Mouse (Mus musculus): ENCODE measurements around the gene Hoxd3.

Hoxd3 gene

GRCm38 (mm10) chr2:74692808-74693431 lies 18.8 kb upstream of the Hoxd3 start:
- DNase-seq (ENCODE audit: low spot score), result no peak

GRCm38 (mm10) chr2:74693432-74693827 lies 18.3 kb upstream of the Hoxd3 start:
- no peak for DNase-seq (ENCODE audit: low spot score)

DNA sequence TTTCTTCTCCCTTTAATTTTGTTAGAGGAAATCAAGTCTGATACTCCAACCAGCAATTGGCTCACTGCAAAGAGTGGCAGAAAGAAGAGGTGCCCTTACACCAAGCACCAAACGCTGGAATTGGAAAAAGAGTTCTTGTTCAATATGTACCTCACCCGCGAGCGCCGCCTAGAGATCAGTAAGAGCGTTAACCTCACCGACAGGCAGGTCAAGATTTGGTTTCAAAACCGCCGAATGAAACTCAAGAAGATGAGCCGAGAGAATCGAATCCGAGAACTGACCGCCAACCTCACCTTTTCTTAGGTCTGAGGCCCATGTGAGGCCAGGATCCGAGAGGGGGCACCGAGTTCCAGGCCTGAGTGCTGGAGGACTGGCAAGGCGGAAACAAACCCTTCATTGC lies 17.7 kb upstream of the Hoxd3 start:
- no peak for DNase-seq (ENCODE audit: low spot score)

DNA sequence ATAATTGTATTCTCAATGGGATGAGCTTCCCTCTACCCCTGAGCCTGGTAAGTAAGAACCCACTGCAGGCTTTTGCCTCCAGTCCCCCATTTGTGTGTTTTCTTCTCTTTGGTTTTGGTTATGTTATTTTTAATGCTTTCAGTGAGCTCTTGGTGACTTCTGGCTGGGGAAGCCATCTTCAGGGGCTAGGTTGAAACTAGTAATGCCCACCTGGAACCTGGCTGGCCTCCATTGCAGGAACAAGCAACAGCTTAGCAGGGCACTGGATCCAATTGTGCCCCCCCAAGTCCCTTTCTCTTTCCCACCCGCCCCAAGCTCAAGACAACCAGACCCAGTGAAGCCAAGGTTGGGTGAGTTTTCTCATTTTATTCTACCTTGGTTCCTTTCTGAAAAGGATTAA lies 16.3 kb upstream of the Hoxd3 start:
- DNase-seq (ENCODE audit: low spot score), result no peak

DNA sequence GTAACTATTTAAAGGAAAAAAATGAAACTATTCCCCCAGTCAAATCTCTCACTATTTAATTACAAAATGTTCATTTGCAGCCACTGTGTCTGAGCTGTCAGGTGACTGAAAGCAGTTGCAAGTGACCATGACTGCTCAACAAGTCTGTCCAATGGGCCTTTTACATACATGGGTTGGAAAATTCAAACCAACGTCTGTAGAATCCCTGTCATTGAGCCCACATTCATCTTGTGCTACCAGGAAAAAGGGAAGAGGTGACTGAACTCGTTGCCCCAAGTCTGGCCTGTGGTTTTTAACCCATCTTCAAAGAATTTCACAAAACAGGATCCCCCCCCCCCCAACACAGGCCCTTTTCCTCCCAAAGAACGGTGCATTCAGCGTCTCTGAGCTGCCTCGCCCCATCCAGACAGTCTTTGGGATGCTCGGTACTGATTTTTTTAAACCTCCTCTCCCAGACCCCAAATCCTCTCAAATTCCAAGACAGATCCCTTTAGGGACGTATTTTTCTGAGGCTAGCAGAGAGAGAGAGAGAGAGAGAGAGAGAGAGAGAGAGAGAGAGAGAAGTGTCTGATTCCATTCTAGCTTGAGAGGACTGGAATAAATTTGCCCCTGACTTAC lies 15.8 kb upstream of the Hoxd3 start:
- DNase-seq (ENCODE audit: low spot score), result no peak

DNA sequence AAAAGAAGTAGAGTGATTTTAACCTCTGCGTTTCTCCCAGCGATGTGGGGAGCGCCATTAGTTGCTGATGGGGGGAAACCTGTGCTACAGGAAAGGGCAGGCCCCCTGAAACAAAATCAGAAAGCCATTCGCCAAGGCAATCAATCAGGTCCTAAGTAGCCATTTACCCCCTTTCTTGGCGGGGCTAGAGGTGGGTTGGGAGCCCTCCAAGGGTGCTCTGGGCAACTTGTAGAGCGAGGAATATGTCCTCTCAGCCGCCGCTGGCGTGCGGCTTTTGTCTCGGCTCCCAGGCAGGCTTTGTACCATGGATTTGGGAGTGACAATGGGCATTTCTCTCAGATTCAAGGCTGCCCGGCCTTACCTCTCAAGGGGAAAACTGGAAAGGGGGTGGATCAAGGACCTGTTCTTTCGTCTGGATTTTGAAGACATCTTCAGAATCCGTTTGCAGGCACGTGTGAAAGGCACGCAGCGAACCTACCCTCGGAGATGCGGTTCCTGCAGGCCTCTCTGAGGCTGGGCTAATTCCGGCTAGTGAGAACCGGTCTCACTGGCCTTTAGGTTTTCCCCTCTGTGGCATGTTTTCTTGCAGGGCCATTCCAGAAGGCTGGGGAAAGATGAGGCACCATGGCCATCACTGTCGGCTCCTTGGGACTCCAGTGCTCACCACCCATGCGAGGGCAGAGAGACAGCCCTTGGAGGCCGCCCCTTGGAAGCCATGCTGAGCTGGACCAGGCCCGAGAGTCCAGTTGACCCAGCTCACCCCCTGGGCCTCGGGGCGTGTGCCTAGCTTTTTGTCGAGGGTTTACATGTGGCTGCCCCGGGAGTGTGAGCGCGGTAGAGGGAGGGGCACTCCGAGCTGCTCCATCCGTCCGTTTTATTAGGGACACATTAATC lies 15.0 kb upstream of the Hoxd3 start:
- DNase-seq (ENCODE audit: low spot score), result no peak

DNA sequence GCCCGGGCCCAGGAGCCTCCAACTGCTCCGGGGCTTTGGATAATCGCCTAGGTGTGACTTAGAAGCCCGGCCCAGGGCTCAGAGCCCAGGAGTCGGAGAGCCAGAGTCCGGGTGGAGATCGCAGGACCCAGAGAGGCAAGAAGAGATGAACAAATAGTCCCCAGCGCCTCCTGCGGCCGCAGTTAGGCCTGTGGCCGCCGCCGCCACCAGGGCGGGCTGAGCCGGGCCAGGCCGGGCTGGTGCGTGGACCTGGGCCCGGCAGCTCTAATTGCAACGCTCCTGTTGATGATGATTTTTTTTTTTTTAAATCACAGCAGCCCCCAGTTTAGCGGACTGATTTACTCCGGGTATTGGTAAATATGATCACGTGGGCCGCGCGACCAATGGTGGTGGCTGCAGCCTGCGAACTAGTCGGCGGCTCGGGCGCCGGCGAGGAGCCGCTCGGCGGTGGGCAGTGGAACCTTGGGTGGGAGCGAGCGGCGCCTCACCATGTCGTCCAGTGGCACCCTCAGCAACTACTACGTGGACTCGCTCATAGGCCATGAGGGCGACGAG lies 14.1 kb upstream of the Hoxd3 start, which contains the start of gene Hoxd9:
Gene Hoxd9 (plus strand): TSS at position 161 of the 555 bp plus-strand sequence.
- DNase-seq (ENCODE audit: low spot score), result no peak

GRCm38 (mm10) chr2:74698201-74699052 lies 13.3 kb upstream of the Hoxd3 start:
- DNase-seq (ENCODE audit: low spot score), result no peak

DNA sequence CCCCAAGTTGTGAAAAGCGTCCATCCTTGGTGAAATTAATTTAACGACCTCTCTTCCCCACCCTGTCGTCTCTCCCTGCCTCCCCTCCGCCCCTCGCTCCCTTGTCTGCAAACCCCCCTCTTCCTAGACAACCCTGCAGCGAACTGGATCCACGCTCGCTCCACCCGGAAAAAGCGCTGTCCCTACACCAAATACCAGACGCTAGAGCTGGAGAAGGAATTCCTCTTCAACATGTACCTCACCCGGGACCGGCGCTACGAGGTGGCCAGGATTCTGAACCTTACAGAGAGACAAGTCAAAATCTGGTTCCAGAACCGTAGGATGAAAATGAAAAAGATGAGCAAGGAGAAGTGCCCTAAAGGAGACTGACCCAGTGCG lies 12.7 kb upstream of the Hoxd3 start:
- no peak for DNase-seq (ENCODE audit: low spot score)

DNA sequence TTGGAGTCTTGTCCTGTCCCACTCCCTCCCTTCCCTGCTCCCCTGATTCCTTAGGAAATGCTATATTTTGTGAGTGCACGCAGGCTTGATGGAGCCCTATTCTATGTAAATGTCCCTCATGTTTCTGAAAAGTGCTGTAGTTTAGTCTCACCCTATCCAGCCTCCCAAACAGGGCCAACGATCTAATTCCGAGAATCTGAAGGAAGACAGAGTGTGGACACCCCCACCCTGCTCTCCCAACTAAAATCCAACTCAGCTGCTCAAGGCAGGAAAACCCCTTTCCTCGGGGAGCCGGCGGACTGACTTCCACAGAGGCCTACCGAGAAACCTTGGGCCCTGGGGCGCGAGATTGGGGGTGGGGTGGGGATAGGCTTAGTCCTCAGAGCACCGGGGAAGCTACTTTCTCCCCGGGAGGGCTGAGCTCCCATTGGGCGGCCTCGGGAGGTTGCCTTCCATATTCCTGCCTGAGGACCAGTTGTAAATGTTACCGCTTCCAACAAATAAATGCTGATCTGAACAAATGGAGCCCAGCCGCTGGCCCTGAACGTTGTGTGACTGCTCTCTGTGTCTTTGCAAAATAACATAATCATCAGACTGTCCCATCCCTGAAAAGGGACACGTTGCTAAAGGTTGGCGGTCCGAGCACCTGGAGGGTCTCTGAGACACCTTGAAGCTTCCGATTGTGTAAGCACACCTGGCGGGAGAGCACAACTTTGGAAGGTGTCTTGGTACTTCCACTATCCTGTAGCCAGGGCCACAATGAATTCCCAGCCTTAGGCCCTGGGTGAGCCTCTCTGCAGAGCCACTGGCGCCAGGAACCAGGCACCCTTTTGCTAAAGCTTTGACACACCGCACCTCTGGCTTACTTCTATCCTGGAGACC lies 11.8 kb upstream of the Hoxd3 start:
- no peak for DNase-seq (ENCODE audit: low spot score)

DNA sequence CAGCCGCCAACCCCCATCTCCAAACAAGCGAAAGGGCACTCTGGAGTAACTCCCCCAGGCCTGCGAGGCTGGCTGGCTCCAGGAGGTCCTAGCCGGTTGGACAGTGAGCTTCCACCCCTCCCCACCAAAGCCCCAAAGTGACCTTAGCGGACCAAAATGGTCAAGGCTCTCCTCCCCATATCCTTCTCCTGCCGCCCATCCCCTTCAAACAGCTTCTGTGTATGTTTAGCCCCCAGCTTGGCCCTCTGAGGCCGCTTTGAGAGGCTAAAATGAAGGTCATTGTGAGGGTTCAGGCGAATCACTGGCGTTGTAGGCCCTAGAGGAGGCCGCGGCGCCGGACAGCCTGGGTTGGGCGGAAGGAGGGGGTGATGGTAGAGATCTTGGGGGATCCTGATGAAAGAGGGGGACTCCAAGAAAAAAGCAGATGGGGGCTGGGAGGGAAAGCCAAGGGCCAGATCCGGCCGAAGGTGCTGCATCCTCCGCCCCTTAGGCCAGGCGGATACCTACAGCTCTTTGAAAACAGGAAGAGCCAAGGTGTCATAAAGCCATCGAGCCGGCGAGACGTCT lies 11.1 kb upstream of the Hoxd3 start:
- DNase-seq (ENCODE audit: low spot score), result no peak

DNA sequence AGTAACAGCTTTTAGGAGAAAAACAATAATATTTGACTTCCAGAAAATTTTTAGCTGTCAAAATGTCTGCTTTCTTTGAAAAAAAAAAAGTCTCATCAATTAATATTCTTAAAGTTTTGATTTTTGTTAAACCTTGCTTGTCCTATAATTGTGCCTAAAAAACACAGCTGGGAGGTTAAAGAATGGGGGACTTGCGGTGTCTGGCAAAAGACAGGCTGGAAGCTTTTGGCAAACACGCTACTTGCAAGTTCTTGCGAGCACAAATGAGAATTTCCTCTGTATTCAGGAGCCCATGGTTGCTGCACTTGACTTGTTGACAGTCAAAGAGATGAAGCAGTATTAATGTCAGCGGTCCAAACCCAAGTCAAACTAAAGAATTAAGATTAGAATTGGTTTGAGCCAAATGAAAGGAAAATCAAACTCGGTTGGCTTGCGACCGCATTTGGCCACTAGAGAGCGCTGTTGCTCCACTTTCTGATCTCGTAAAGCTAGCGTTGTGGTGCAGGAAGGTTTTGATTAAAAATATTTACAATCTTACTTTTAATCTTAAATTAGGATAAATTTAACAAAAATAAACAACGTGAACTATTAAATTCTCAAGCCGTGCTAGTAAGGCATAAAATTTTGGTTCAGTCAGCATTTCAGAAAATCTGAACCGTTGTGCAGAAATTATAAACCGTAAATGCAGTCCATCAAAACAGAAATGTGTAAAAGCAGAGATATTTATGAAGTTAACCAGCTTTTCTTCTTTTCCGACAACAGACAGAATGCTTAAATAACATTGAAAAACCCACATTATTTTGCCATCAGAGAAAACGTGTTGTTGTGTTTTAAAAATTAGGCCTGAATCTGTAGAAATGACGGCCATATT lies 9.5 kb upstream of the Hoxd3 start:
- DNase-seq (ENCODE audit: low spot score), result peak; percentile 57

DNA sequence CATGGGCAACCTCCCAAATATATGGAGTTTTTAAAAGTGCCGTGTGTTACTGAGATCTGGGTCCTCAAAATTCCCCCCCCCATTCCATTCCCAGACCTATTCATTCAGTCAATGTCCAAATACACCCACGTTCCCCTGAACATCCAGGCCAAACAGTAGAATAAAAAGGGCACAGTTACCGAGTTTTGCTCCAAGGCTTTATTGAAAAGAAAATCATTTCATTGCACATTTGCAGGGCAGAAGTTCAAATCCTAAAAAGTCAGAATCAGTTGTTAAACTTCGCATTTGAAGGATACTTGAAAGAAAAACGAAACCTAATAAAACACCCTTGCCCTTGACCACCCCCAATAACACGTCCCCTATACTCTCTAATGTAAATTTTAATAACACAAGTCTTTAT lies 8.9 kb upstream of the Hoxd3 start:
- no peak for DNase-seq (ENCODE audit: low spot score)

DNA sequence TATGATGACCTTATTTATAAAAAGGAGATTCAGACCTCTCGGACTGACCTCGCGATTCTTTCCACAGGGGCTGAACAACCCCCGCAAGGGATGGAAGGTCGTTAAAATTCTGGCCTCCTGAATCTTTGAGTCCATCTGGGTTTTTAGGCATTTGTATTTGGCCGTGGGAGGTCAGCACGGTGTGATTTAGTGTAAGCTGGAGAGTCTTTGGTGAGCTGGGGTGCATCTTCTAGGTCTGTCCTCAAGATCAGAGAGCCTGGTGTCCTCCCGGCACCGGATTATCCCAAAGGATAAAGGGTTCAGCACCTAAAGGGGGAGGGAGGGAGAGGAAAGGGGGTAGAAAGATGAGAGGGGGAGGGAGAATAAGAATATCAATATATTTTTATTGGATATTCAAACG lies 8.4 kb upstream of the Hoxd3 start:
- no peak for DNase-seq (ENCODE audit: low spot score)

- DNase-seq (ENCODE audit: low spot score), result no peak
Measured at GRCm38 (mm10) chr2:74703720-74704392, 7.9 kb upstream of the Hoxd3 start.

- no peak for DNase-seq (ENCODE audit: low spot score)
Measured at GRCm38 (mm10) chr2:74704393-74704998, 7.2 kb upstream of the Hoxd3 start, which contains the start of gene Hoxd8. Hoxd8 (plus strand) TSS chr2:74704615.

DNA sequence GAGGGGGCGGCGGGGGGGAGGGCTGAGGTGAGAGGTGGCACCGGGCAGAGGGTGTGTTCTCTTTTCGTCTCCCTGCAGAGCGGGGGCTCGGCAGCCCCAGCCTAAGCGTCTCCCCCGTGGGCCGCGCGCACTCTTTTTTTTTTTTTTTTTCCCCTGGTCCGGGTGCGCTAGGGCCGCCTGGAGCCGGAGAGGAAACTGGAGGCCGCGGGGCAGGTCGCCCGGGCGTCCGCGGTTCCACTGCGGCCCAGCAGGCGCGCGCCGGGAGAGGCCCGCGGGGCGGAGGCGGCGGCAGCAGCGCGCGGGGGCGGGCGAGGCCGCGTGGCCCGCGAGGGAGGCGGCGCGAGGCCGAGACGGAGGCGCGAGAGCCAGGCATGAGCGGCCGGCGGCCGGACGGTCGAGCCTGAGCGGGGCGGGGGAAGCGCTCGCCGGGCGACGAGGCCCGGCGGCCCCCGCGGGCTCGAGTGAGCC lies 6.7 kb upstream of the Hoxd3 start:
- no peak for DNase-seq (ENCODE audit: low spot score)

GRCm38 (mm10) chr2:74705467-74706089 lies 6.1 kb upstream of the Hoxd3 start:
- DNase-seq (ENCODE audit: low spot score), result peak; percentile 25
